Mouse (Mus musculus) CD4-positive, CD25-positive, alpha-beta regulatory T cell, adult 2 months (primary cell): Measurements from ENCODE around the gene Ranbp3.

ENCODE experiments used
- DNase-seq: peaks from one replicate; pipeline ENCODE4 v3.0.0-alpha.2; 2012; ENCODE audit warnings: low read depth, low spot score

Gene Ranbp3

DNA sequence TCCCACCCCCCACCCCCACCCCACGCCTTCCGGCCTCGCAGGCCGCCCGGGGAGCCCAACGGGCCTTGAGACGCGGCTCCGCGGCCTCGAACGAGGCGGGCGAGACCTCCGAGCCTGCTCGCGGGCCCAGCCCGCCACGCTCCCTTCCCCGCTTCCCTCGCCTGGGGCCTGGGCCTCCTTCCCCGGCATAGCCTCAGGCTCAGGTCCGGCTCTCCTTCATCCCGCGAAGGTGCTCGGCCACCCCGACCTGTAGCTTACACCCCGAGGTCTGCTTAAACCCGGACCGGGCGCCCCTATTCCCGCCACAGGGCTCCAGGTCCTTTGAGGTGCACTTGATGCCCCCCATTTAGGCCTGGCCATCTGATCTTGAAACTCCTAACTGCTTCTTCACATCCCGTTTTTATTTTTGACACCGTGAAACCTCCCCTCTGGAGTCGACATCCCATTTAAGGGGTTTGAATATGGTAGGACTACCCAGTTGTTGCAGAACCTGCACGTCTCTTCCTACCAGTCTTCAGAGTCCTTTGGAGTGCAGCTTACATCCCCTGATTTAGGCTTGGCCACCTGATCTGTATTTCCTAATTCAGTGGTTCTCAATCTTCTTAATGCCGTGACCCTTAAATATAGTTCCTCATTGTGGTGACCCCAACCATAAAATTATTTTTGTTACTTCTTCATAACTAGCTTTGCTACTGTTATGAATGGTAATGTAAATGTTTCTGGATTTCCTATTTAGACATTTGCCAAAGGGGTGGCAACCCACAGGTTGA lies 738 bp downstream of the Ranbp3 start:
- DNase-seq: no peak

DNA sequence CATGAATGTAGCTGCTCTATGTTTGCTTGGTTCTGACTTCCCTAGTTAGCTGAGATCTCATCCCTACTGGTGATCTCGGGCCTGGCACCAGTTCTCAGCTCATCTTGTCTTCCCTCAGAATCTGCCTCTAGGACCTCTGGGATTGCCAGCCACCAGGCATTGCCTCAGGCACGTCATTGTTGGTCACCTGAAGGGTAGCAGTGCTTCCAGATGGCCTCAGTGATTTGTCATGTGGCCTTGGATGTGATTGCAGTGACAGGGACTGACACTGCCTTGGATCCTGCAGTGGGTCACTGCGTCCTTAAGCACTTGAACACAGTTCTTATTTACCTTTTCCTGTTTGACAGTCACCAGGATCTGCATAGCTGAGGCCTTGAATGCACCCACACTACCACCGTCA lies 8.7 kb downstream of the Ranbp3 start:
- DNase-seq: no peak

DNA sequence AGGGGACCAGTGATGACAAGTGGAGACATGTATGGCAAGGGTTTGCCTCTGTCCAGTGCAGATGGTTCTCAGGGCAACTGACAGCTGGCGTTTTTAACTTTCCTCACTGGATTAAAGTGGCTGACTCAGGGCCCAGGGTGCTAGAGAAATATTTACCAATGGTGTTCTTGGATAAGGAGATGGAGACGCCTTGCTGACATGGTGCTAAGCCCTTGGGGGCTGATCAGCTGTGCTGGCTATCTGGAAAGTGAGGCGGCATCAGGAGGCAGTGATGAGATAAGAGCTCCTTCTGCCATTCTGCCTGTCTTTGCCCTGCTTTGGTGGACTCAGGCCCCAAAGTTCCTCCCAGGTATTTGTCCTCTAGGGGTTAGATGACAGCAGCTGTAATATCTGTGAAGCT lies 9.8 kb downstream of the Ranbp3 start:
- DNase-seq: no peak

DNA sequence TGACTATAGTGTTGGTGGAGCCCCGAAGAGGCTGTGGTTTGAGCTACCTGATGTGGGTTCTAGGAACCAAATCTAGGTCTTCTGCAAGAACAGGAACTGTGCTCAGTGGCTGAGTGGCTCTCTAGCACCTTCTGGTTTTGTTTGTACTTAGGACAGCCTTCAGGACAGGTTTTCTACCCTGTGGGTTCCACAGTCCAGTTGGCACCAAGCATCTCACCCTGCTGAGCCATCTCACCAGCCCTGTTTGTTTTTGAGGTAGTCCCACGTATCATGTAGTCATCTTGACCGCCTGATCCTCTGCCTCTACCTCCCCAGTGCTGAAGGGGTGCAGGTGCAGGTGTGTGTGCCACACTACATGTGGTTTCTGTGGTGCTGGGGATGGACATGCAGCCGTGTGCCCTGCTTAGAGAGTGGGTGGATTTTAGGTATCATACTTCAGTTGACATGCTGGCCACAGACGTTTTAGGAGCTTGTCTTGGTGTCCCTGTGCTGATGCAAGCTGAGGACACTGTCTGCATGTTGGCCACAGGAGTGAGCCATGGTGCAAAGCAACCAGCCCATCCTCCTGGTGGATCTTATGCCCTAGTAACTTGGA lies 10.5 kb downstream of the Ranbp3 start:
- DNase-seq: no peak

DNA sequence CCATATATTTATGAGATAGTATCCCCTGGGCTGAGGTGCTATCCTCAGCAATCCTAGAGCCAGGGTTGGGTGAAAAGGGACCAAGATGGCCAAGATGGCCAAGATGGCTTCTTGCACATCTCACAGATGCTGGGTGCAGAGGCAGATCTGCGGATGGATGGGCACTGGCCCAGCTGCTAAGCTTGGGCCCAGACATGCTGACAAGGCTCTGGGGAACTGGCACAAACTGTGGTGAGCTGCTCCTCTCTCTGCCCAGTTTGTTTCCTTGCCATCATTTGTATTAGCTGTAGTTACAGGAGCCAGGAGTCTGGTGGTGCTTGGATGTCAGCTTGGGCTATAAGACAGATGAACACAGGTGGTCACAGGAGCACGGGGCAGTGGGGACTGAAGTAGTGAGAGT lies 11.6 kb downstream of the Ranbp3 start:
- no peak for DNase-seq

DNA sequence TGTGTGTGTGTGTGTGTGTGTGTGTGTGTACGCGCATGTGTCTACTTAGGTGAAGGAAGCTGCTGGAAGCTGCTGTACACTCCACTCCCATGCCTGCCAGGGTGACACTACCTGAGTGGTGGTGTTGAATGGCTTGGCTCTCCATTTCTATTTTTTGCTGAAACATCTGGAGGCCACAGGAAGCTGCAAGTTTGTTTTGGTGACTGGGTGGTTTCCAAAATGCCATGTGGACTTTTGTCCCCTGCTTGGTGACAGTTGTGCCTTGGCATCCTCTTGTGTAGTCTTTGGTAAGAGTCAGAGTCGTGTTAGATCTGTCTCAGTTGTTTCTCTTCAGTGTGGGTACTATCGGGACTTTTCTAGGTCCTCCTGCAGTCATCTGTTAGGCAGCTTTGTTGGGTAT lies 13.7 kb downstream of the Ranbp3 start:
- no peak for DNase-seq

DNA sequence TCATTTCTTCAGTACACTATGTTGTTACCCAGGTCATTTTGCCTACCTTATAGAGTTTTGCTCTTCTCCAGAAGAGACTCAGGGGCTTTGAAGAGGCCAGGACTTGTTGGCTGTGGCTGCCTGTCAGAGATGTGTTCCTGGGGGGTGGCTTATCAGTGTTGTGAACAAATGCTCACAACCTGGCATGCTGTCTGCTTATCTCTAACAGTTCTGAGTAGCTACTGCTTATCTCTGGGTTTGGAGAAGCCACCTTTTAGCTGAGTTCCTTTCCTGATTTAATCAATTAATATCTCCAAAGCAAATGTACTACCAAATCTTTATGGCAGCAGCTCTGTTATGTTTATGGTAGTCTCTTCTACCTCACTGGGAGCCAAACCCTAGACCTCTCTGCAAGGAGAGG lies 15.0 kb downstream of the Ranbp3 start:
- DNase-seq: no peak

DNA sequence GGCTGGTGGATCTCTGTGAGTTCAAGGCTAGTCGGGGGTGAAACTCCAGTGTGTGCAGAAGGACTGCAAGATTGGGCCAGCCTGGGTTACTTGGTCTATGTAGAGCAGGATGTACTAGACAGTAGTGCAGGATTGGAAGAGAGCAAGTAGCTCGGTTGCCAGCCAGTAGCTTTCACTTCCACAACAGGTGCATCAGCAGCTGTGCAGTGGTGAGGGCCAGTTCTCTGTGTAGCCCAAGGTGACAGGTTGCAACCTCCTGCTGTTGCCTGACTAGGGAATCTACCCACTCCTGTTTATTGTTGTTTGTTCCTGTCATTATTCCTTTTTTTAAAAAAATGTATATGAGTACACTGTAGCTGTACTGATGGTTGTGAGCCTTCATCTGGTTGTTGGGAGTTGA lies 15.6 kb downstream of the Ranbp3 start:
- DNase-seq: no peak

DNA sequence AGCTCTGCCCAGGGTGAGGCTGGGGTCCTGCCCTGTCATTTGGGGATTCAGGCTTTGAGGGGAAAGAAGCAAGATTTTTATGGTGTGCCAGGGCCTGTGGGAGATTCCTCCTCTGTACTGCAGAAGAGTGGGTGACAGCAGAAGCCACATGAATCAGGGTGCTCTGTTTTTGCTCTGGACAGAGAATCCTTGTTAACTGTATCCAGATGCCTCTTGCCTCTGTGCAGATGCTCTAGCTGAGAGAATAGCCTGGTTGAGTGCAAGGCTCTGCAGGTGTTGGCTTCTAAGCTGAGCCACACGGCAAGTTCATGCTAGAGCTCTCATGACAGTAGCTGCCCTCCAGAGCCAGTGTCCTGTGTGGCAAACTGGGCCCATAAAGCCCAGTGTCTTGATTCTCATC lies 20.3 kb downstream of the Ranbp3 start:
- DNase-seq: no peak

DNA sequence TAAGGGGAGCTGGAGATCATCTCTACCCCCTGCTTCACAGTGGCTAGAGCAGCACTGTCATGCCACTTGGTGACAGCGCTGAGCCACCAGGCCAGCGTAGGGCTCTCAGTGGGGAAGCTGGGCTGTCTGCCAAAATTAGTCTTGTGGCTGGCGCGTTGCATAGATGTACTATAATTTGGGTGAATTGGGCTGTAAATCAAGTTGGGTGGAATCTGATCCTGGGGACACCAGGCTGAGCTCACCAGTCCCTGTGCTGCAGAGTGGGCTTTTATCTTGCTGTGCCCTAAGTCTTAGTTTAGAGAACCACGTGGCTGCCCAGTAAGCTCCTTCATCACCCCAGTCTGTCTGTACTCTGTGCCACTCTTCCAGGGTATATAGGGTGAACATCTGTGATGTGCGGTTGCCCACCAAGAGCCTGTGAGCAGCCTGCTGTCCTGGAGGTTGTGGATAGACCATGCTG lies 20.8 kb downstream of the Ranbp3 start:
- no peak for DNase-seq

DNA sequence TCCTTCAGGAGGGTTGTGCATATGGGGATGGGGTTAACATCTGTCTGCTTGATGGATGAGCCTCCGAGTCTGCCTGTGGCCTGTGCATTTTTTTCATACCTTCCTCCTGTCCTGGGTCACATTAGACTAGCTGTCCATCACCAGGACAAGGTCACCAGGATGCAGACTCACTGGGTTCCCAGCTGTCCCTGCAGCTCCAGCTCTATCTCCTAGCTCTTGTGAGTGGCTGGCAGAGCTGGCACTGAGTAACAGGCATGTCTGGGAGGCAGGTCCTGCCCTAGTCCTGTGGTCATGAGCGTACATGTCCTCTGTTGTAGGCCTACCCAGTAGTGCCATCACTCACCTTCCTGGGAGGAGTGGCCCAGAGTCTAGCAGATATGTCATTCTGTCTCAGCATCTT lies 27.4 kb downstream of the Ranbp3 start:
- no peak for DNase-seq

DNA sequence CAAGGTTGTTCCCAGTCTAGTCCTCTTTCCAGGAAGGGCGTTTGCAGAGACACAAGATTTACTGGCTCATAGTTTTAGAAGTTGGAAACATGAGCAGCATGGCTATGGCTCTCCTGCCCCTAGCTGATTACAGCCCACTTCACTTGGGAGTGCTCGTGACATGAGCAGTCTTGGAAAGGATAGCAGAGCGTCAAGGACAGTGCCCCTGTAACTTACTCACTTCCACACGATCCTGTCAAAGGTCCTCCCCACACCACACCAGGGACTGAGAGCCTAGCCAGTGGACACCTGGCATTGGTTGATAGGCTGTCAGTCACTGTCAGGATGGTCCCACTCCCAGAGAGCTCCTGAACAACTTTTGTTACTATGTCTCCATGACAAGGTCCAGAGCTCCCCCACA lies 29.9 kb downstream of the Ranbp3 start:
- DNase-seq: no peak

DNA sequence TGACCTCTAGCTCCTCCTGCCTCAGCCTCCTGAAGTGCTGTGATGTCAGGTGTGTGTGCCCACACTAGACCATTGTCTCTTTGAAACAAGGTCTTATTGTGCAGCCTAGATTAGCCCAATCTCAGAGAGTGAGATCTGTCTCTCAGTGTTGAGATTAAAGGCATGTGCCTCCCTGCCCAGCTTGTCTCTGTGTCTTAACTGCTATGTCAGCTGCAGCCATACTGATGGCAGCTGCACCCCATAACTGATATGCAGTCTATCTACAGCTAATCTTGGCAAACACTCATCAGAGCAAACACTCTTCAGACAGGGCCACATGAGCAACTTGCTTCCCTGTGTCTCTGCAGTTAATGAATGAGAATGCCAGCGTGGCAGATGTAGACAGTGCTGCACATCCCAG lies 33.4 kb downstream of the Ranbp3 start:
- DNase-seq: no peak

DNA sequence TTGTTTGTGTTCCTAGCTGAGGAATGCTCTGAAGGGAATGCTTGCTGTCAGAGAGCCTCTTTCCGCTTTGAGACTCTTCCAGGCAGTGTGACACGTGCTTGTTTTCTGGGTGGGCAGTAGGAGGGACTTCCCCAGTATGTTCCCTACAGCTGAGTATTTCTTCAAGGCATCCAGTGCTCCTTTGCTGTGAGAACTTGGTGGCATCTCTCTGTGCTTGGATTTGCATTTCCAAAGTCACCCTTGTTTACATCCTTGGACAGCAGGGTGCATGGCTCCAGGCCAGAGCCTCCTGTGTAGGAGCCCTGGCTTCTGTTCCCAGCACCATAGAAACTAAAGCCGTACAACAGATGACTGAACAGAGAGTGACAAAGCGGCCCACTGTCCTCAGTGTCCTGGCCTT lies 35.6 kb downstream of the Ranbp3 start:
- DNase-seq: no peak

DNA sequence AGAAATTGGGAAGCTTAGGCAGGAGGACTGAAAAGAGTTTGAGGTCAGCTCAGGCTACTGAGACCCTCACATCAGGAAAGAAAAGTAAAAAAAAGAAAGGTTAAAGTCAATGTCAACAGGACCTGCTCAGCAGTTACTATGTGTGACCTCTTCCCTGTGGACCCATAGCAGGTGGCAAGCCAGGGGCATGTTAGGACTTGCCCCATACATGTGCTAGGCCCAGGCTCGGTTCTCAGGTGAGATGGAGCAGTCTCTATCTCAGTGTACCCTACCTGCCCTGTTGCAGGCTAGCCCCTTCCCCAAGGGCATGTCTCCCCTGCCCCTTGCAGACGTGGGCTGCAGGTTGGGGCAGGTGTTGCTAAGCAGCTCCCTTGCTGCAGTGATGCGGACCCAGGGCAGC lies 36.6 kb downstream of the Ranbp3 start:
- DNase-seq: no peak

DNA sequence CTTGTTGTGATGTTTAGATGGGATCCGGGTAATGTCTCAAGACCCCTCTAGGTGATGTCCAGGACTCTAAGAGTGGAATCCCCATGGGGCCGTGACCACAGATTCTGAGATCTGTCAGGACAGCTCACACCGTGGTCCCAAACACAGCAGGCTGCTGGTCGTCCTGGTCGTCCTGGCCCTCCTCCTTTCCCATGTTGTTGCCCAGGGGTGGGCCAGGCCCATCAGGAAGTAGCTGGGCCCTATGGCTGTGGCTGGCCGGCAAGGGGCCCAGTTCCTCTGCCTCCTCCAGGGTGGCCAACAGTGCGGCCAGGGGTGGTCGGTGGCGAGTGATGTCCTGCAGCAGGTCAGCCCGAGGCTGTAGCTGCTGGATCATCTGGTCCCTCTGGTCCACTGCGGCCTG lies 42.3 kb downstream of the Ranbp3 start:
- peak; percentile 14 for DNase-seq

DNA sequence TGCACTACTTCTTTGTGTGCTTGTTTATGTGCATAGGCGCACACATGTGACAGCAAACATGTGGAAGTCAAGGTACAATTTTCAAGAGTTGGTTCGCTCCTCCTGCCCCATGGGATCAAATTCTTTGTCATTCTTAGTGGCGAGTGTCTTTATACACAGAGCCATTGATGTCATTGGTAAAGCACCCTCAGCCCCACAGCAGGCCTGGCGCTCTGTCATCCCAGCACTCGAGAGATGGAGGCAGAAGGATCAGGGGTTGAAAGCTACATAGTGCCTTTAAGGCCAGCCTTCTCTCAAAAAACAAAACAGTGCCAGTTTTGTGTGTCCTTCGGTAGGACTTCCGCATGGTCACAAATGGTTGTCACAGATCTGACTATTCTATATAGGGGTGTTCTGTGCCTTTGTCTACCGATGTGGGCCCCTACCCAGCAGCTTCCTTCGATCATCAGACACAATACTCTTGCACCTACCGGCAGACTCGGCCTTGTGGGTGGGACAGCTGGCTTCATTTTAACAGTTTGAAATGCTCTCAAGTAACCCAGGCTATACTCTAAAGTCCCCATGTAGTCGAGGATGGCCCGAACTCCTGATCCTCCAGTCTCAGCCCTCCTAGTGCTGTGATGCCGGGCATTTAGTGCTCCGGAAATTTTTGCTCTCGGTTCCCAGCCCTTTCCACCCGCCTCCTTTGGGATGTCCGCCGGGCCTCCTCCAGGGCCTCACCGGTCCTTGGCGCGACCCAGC lies 43.0 kb downstream of the Ranbp3 start:
- DNase-seq: no peak

DNA sequence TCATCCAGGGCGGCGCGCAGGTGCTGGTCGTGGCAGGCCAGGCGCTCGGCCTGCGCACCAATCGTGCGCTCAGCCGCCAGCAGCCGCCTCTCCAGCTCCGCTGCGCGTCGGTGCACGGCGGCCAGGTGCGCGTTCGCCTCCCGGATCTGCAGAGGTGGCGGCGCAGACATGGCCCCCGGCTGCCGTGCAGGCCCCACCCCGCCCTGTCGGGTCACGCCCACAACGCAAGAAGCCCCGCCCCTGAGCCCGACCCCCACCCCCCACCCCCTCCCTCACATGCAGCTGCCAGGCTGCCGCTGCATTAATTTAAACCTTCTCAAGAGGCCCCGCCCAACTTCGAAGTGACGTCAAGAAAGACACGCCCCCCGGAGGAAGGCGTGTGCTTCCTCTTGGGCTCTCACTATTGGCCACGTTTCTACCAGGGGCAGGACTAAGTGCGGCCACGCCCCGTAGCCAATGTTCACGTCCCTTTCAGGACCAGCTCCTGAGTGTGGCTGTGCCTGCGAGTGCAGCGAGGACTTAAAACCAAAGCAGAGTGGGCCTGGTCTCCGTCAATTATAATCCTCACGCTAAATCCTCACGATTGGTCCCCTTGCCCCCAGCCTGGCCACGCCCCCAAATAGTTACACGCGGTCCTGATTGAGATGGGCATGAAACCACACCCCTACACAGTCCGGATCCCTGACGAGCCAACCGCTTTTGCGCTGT lies 43.7 kb downstream of the Ranbp3 start:
- peak; percentile 99 for DNase-seq

DNA sequence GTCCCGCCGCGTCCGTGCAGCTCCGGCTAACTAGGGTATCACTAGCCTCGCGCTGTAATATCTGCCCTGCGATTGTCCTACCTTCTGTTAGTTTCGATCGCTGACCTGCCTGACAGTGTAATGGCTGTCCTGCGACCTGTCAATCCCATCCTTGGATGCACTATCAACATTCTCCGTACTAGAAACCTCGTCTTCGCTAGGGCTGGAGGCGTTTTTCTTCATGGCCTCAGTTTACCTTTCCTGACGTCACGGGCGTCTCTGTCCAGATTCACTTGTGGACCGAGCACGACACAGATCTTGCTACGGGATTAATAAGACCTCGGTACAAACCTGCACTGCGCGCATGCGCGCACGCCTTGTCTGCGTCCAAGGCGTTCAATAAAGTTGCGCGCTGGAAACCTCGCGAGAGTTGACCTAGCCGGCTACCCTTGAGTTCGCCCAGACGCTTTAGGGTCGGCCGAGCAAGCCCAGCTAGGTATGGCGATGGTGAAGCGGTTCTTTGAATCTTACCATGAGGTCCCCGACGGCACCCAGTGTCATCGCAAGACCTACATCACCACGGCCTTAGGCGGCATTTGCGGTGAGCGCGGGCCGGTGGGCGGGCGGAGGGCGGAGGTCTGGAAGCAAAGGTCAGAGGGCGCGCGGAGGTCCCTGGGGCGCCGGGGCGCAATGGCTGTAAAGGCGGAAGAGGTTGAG lies 44.4 kb downstream of the Ranbp3 start, which contains the start of the genes Ndufa11 and Vmac:
Gene Ndufa11 (plus strand): TSS at position 405 of the 696 bp plus-strand sequence.
Gene Vmac (minus strand): TSS at position 660 of the 696 bp plus-strand sequence.
- DNase-seq: peak; percentile 98

DNA sequence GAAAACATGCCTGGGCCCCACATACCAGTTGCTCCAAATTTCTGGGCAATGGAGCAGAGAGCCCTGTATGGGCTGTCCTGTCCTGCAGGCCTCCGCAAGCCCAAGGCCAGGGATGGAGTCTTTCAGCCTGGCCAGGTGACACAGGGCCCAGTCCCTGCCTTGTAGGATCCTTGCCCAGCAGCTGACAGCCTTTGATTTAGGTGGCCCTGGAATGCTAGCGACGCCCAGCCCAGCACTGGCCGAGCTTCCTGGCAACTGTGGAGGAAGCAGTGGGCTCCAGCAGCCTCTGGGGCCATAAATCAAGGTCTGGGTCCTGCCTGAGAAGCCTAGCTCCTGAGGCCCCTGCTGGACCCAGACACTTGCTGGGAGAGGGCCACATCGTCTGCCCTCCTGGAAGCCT lies 49.3 kb downstream of the Ranbp3 start:
- no peak for DNase-seq

DNA sequence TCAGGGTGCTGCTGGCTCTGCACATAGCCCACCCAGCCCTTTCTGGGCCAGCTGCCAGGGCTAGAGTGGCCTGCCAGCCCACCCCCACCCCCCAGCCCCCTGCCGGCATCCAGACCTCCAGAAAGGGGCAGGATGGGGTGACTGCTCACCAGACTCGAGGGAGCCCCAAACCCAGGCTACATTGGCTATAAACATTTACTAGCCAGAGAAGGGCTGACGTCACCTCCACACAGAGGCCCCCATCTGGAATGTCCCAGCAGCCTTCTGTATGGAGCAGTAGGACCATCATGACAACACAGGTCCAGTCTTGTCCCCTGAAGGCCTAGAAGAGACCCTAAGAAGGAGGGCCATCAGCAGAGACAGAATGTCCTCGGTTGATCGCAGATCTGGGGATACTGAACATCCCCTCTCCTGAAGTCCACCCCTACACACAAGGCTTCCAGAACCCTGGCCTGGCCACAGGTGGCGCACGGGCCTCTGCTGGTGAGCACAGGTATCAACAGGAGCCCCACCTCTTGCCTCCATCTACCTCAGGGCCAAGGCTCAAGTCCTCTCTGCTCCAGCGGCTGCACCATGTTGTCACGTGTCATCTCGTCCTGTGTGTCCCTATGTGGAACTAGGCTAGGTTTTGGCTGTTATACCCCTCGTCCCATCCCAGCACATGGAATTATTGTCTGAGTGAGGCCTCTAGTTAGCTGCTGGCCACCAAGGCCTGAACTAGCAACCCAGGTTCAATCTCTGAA lies 50.5 kb downstream of the Ranbp3 start:
- DNase-seq: no peak
